Mouse (Mus musculus) mouse trophoblast stem cell (cell line): ENCODE measurements around the gene Wnk1.
"Not testable (repeated sequence)": the region's sequence is repeated elsewhere in the genome, so short reads cannot be mapped to it uniquely, and the experiment has no call there.

ENCODE experiments used
- in situ Hi-C, 2 experiments: fragments of 300-500 bp; cut with MseI, MboI; formaldehyde crosslinking; loops; 2 replicates in 1 of 2; 3 replicates in 1 of 2; pipeline ENCODE4 v1.15.1; 2025

Wnk1 gene

DNA sequence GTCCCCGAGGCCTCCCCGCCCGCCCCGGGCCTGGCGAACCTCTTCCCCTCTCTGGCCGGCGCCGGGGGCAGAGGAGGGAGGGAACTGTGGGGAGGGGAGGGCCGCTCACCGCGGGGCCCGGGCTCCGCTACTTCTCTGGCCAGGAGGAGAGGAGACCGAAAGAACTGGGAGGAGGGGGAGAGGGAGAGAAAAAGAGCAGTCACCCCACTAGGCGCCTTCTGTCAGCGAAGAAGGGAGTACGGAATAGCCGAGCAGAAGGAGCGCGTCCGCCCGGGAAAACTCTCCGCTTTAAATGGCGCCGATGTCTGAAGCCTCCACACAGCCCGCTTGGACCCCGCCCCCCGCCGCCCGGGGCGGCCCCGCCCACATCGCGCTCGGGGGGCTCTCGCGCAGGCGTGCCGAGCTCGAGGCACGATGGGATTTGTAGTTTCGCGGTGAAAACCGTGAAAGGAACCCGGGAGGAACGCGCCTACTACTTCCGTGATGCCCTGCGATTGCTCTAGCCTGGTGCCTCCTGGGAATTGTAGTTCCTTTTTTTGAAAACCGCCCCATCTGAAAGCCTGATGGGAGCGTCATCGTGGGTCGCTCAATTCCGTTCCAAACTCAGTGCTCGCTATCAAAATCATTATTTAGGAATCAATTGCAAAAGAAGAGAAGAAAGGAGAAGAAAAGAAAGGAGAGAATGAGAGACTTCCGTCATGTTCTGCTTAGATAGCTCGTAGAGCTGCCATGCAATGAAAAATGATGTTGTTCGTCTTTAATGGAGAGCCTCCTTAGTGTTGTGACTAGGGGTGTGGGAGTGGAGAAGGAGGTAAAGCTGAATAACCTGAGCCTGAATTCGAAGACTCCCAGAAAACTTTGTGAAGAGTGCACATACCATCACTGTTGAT lies at the start of gene Wnk1:
TSS of gene Wnk1 (minus strand) at position 307 of the 890 bp plus-strand sequence.
- in situ Hi-C loops, result loop anchor here (5.0 kb wide), 1 partner anchor 154 kb away; no protein-coding TSS in a partner anchor

DNA sequence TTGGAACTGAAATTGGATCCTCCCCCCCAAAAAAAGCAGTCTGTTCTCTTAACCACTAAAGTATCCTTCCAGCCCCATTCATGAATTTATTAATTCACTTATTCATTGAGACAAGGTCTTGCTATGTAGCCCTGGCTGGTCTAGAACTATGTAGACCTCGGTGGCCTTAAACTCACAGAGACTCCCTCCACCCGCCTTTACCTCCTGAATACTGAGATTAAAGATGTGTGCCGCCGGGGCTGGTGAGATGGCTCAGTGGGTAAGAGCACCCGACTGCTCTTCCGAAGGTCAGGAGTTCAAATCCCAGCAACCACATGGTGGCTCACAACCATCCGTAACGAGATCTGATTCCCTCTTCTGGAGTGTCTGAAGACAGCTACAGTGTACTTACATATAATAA lies 48.6 kb upstream of the Wnk1 start:
- in situ Hi-C loops, result not testable (repeated sequence)

GRCm38 (mm10) chr6:120085832-120086231 lies 47.4 kb upstream of the Wnk1 start:
- in situ Hi-C loops, result no loop called here

DNA sequence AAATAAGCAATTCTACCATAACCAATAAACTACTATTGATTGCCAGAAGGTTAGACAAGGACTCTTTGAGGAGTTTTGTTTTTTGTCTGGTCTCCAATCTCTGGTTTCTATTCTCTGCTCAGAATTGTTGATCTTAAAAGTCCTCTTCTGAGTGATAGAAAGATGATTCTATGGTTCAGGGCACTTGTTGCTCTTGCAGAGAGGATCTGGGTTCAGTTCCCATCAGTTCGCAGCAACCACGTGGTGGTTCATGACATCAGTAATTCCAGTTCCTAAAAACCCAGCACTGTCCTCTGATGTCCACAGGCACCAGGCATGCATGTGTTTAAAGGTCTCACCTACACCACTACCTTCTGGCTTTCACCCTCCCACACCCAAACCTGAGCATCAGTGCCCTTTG lies 46.5 kb upstream of the Wnk1 start:
- in situ Hi-C loops, result no loop called here

DNA sequence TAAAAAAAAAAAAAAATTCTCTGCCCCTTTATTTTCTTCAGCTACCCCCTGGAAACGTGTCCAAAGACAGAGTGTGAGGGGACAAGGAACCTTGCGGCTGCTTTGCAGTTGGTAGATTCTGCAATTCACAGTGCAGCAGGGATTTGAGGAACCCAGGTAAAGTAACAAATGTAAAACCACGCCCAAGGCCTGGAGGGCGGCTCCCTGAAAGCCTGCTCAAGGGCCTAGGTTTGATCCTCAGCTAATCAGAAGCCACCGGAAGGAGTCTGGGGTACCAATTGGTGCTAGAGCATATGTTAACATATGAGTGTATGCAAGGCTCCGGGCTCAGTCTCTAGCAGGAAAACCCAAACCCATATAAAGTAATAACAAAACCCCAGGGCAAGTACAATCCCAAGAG lies 45.0 kb upstream of the Wnk1 start:
- in situ Hi-C loops, result no loop called here

DNA sequence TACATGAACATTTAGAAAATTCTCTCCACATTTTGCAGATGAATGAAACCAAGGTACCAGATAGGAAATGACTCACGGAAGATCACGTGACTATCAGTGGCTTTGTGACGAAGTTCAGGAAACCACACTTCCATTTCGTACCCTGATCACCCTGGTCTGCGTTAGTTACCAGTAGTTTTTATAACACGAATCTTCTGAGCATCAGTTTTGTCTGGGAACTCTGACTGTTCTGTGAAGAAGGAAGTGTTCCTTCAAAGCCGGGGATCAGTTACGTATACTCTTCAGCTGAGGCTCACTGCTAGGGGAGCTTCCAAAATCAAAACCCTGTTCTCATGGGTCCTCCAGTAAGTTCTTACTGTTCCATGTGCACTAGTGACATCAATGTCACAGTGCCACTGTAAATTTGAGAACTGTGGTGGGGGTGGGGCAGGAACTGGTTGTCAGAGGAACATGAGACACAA lies 44.5 kb upstream of the Wnk1 start:
- in situ Hi-C loops, result no loop called here

- in situ Hi-C loops, result no loop called here
Observed at GRCm38 (mm10) chr6:120082251-120082950, 43.9 kb upstream of the Wnk1 start.

GRCm38 (mm10) chr6:120081516-120081915 lies 43.0 kb upstream of the Wnk1 start:
- in situ Hi-C loops, result no loop called here

GRCm38 (mm10) chr6:120079547-120079946 lies 41.1 kb upstream of the Wnk1 start:
- in situ Hi-C loops, result no loop called here

- in situ Hi-C loops, result no loop called here
Observed at GRCm38 (mm10) chr6:120076619-120077450, 38.4 kb upstream of the Wnk1 start.

DNA sequence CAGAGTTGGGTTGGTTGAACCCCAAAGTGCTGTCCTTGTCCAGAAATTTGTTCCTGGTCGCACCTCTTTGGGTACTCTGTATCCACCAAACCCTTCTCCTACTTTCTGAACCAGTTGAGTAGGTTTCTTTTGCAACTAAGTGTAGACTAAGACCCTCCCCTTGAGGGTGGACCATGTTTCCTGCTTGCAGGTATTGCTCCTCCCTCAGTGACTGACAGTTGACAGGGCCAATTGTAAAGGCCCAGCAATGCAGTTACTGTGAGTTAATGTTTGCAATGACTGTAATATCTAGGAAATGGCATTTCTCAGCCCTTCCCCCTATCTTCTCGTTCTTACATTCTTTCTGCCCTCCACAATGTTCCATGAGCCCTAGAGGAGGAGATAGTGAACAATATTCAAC lies 34.2 kb upstream of the Wnk1 start:
- in situ Hi-C loops, result no loop called here

GRCm38 (mm10) chr6:120069546-120069945 lies 31.1 kb upstream of the Wnk1 start:
- in situ Hi-C loops, result no loop called here

DNA sequence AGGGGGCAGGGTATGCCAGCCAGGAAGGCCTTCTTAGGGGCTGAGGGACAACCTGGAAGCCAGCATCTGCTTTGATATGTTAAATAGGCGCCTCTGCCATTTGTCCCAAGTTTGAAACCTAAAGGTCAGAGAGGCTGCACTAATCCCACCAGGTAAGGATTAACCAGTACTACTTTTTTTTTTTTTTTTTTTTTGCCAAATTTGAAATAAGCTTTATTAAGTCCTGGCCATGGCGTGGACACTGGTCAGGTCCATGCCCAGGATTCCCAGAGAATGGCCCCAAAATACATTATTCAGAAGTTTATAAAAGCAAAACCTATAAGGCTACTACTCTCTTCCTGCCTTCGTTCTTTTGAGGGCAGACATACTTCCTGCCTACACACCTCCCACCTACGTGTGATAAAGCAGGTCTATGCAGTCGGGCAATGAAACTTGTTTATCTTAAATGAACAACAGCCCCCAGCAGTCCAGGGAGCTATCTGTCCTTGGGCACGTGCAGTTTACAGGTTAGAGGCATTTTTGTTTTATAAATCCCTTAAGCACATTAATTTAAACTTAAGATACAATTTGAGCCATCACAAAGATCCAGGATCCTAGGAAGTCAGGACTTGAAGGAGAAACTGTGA lies 27.2 kb upstream of the Wnk1 start:
- in situ Hi-C loops, result no loop called here

GRCm38 (mm10) chr6:120064627-120065026 lies 26.2 kb upstream of the Wnk1 start:
- in situ Hi-C loops, result no loop called here

- in situ Hi-C loops, result no loop called here
Observed at GRCm38 (mm10) chr6:120062934-120063333, 24.5 kb upstream of the Wnk1 start.

- in situ Hi-C loops, result no loop called here
Observed at GRCm38 (mm10) chr6:120055666-120056540, 17.4 kb upstream of the Wnk1 start.

DNA sequence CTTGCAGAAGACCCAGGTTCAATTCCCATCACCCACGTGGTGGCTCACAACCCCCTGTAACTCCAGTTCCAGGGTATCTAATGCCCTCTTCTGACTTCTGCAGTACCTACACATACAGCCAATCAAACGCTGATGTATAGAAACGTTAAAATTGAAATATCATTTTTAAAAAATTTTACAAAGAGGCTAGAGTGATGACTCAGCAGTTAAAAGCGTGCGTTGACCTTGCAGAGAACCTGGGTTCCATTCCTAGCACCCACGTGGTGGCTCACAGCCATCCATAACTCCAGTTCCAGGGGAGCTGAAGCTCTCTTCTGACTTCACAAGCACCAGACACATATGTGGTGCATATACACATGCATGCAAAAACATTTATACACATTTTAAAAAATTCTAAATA lies 15.9 kb upstream of the Wnk1 start:
- in situ Hi-C loops, result no loop called here

GRCm38 (mm10) chr6:120047705-120048292 lies 9.3 kb upstream of the Wnk1 start:
- in situ Hi-C loops, result loop anchor here in 1 of 2 experiments (10.0 kb wide), 1 partner anchor 127 kb away; no protein-coding TSS in a partner anchor

DNA sequence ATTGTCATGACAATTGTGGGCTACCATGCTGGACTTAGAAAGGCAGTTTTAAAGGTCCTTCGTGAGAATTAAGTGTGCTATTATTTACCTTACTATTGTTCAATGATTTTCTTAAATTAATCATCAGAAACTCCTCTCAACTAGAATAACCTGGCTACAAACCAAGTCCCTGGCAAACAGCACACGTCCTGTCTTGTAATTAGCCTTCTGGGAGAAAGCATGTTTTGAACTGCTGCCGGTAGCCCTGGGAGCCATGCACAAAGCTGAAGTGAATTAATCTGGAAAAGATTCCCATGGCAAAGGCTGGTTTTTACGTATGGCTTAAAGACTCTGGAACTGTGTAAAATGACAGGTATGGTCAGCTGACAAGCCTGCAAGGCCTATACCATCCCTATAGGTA lies 6.9 kb upstream of the Wnk1 start:
- in situ Hi-C loops, result loop anchor here in 1 of 2 experiments (10.0 kb wide), 1 partner anchor 129 kb away; no protein-coding TSS in a partner anchor
